Mouse (Mus musculus): Measurements from ENCODE around the gene Lgals9. TPM values are rescaled to one million over a fixed set of nuclear protein-coding genes. Genes with fewer than 3 reads are reported as not detected.

Gene Lgals9
- polyA plus RNA-seq, 1 experiment: 58.6 TPM

DNA sequence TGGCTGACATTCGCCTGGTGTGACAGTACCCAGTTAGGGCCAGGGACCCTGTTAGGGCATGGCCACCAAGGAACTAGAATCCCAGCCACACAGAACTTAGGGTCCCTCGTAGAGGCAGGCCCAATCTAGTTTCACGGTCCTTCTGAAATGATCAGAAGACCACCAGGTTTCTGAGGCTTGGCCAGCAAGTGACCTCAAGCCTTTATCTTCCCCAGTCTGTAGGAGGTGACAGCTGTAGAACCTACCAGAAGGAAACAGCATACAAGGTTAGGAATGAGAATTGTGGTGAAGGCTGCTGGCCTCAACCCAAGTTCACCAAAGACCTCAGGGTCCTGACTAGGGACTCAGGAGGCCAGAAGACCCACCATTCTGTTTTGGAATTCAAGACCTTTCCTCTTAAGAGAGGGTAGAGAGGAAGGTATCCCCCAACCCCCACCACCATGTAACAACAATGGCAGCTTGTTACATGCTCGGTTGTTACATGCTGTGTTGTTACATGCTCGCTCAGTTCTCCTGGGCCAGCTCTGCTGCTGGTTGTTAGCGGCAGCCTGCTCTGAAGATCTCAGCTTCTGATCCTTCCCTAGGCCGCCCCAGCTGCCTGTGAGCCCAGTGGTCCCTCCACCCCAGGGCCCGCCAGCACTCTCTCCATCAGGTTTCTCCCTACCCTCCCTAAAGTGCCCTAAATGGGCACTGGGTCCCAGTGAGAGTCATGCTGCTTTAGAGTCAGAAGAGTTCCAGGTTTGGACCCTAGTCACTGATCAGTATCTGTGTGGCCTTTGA is 7.8 kb downstream of the Lgals9 start:
- no peak overlapping the region for H3K4me3 ChIP-seq (replicated peaks; ENCODE audit: control insufficient read depth, low read depth, low read length)
- 81% methylated on average over 8 of the region's 8 CpGs for WGBS
- peaks cover 3% of the 10 kb centered on the region; the same call in 1 of the 2 replicates for H3K4me1 ChIP-seq (ENCODE audit: control insufficient read depth, insufficient read depth, low read length)
- H3K27ac ChIP-seq (ENCODE audit: control insufficient read depth, insufficient read depth, low read depth, low read length, poor library complexity): no peak overlapping the region
- no peak for TF ChIP-seq POLR2A (IDR thresholded peaks at IDR 0.05; ENCODE audit: borderline replicate concordance, control insufficient read depth, low read depth, low read length)
- no peak for TF ChIP-seq CTCF (IDR thresholded peaks at IDR 0.05; ENCODE audit: control insufficient read depth, insufficient read depth, low read length)

- H3K4me1 ChIP-seq (ENCODE audit: control insufficient read depth, insufficient read depth, low read length): peaks cover 3% of the 10 kb centered on the region; the same call in 1 of the 2 replicates
- TF ChIP-seq CTCF (IDR thresholded peaks at IDR 0.05; ENCODE audit: control insufficient read depth, insufficient read depth, low read length): no peak
- TF ChIP-seq POLR2A (IDR thresholded peaks at IDR 0.05; ENCODE audit: borderline replicate concordance, control insufficient read depth, low read depth, low read length): no peak
- 65% methylated on average over 17 of the region's 17 CpGs for WGBS
Measured at GRCm38 (mm10) chr11:78973381-78974150, 11.2 kb downstream of the Lgals9 start.

DNA sequence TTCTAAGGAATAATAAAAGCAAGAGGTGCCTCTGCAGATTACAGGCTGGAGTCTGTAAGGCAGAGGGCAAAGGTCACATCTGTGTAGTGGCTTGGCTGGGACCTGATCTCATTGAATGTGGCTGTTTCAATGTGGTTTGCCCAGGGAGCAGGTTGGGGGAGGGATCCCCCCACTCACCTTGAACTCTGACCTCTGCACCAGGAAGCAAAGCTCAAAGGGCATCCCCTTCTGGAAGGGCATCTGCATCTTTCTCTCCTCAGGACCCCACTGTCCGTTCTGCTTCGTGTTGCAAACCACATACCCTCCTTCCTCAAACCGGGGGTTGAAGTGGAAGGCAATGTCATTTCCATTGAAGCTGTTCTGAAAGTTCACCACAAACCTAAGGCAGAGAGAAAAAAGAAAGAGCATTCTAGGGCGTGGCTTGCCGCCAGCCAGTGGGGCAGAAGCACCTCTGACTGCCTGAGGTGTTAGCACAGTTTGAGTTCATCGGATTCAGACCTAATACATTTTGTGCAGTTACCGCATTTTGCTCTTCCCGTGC is 11.9 kb downstream of the Lgals9 start:
- H3K4me1 ChIP-seq (ENCODE audit: control insufficient read depth, insufficient read depth, low read length): peaks cover 3% of the 10 kb centered on the region; the same call in 1 of the 2 replicates
- WGBS: 39% methylated on average over 8 of the region's 8 CpGs
- TF ChIP-seq CTCF (IDR thresholded peaks at IDR 0.05; ENCODE audit: control insufficient read depth, insufficient read depth, low read length) (no peak), POLR2A (IDR thresholded peaks at IDR 0.05; ENCODE audit: borderline replicate concordance, control insufficient read depth, low read depth, low read length) (no peak)
- H3K4me3 ChIP-seq (replicated peaks; ENCODE audit: control insufficient read depth, low read depth, low read length): no peak overlapping the region
- H3K27ac ChIP-seq (ENCODE audit: control insufficient read depth, insufficient read depth, low read depth, low read length, poor library complexity): no peak overlapping the region

More at GRCm38 (mm10) chr11:78973381-78974150, 11.2 kb downstream of the Lgals9 start:
- no peak overlapping the region; the same call in 1 of the 2 replicates for H3K27ac ChIP-seq (ENCODE audit: control insufficient read depth, insufficient read depth, low read depth, low read length, poor library complexity)
- H3K4me3 ChIP-seq (replicated peaks; ENCODE audit: control insufficient read depth, low read depth, low read length): no peak overlapping the region

DNA sequence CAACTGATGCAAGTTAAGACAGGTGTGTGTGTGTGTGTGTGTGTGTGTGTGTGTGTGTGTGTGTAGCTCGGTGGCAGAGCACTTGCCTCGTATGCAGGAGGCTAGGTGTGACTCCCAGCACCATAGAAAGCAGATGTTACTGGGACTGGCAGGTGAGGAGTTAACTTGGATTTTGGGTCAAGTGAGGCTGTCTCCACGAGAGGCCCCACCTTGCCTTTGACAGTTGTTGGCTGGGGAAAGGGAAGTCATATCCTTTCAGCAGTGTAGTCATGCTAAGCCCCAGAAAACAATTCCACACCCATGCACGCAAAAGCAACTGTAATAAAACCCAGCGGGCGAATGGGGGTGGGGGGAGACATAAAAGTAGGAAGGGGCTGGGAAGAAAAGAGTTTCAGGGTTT is 12.4 kb downstream of the Lgals9 start:
- no peak for TF ChIP-seq CTCF (IDR thresholded peaks at IDR 0.05; ENCODE audit: control insufficient read depth, insufficient read depth, low read length)
- TF ChIP-seq POLR2A (IDR thresholded peaks at IDR 0.05; ENCODE audit: borderline replicate concordance, control insufficient read depth, low read depth, low read length): no peak
- Histone ChIP-seq H3K4me1 (ENCODE audit: control insufficient read depth, insufficient read depth, low read length) (peaks cover 3% of the 10 kb centered on the region; the same call in 1 of the 2 replicates), H3K27ac (ENCODE audit: control insufficient read depth, insufficient read depth, low read depth, low read length, poor library complexity) (no peak overlapping the region), H3K4me3 (replicated peaks; ENCODE audit: control insufficient read depth, low read depth, low read length) (no peak overlapping the region)
- 73% methylated on average over 6 of the region's 6 CpGs for WGBS

GRCm38 (mm10) chr11:78971746-78972145 is 13.0 kb downstream of the Lgals9 start:
- Histone ChIP-seq H3K4me3 (replicated peaks; ENCODE audit: control insufficient read depth, low read depth, low read length) (no peak overlapping the region), H3K4me1 (ENCODE audit: control insufficient read depth, insufficient read depth, low read length) (peaks cover 3% of the 10 kb centered on the region; the same call in 1 of the 2 replicates), H3K27ac (ENCODE audit: control insufficient read depth, insufficient read depth, low read depth, low read length, poor library complexity) (no peak overlapping the region)
- 88% methylated on average over 3 of the region's 3 CpGs for WGBS
- TF ChIP-seq CTCF (IDR thresholded peaks at IDR 0.05; ENCODE audit: control insufficient read depth, insufficient read depth, low read length) (no peak), POLR2A (IDR thresholded peaks at IDR 0.05; ENCODE audit: borderline replicate concordance, control insufficient read depth, low read depth, low read length) (no peak)

- Histone ChIP-seq H3K4me3 (replicated peaks; ENCODE audit: control insufficient read depth, low read depth, low read length) (no peak overlapping the region), H3K4me1 (ENCODE audit: control insufficient read depth, insufficient read depth, low read length) (peaks cover 3% of the 10 kb centered on the region; the same call in 1 of the 2 replicates), H3K27ac (ENCODE audit: control insufficient read depth, insufficient read depth, low read depth, low read length, poor library complexity) (no peak overlapping the region)
- TF ChIP-seq POLR2A (IDR thresholded peaks at IDR 0.05; ENCODE audit: borderline replicate concordance, control insufficient read depth, low read depth, low read length) (no peak), CTCF (IDR thresholded peaks at IDR 0.05; ENCODE audit: control insufficient read depth, insufficient read depth, low read length) (no peak)
- WGBS: 86% methylated on average over 8 of the region's 8 CpGs
Measured at GRCm38 (mm10) chr11:78971096-78971495, 13.7 kb downstream of the Lgals9 start.

DNA sequence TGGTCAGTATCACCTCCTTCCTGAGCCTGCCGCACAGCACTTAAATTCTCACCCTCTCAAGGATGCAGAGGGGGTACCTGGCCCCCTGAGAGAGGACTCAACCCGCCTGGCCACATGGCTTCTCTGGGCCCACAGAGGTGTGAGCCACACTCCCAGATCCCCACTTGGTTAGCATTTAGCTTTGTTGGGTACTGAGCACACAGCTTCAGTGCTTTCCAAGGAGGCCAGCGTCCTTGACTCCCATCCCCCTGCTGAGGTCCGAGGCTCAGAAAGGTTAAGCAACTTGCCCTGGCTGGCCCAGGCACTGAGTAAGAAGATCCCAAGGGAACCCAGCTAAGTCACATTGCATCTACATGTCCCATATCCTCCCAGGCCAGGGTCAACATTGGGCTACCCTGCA is 16.6 kb downstream of the Lgals9 start:
- TF ChIP-seq POLR2A (IDR thresholded peaks at IDR 0.05; ENCODE audit: borderline replicate concordance, control insufficient read depth, low read depth, low read length) (no peak), CTCF (IDR thresholded peaks at IDR 0.05; ENCODE audit: control insufficient read depth, insufficient read depth, low read length) (no peak)
- H3K4me1 ChIP-seq (ENCODE audit: control insufficient read depth, insufficient read depth, low read length): no peaks in the 10 kb centered on the region
- no peak overlapping the region for H3K27ac ChIP-seq (ENCODE audit: control insufficient read depth, insufficient read depth, low read depth, low read length, poor library complexity)
- 80% methylated on average over 4 of the region's 4 CpGs for WGBS
- no peak overlapping the region for H3K4me3 ChIP-seq (replicated peaks; ENCODE audit: control insufficient read depth, low read depth, low read length)

- 17% methylated on average over 4 of the region's 4 CpGs for WGBS
- Histone ChIP-seq H3K4me1 (ENCODE audit: control insufficient read depth, insufficient read depth, low read length) (no peaks in the 10 kb centered on the region), H3K4me3 (replicated peaks; ENCODE audit: control insufficient read depth, low read depth, low read length) (no peak overlapping the region), H3K27ac (ENCODE audit: control insufficient read depth, insufficient read depth, low read depth, low read length, poor library complexity) (no peak overlapping the region)
- no peak for TF ChIP-seq POLR2A (IDR thresholded peaks at IDR 0.05; ENCODE audit: borderline replicate concordance, control insufficient read depth, low read depth, low read length)
- peak; percentile 62 for TF ChIP-seq CTCF (IDR thresholded peaks at IDR 0.05; ENCODE audit: control insufficient read depth, insufficient read depth, low read length)
Measured at GRCm38 (mm10) chr11:78967371-78967770, 17.4 kb downstream of the Lgals9 start.
